Mouse (Mus musculus) layer of hippocampus, adult 9-10 months (tissue): ENCODE results near the gene Medag.
A peak's percentile ranks its signal among the peaks of the same experiment; 100 is the strongest.

Experiments used
- DNase-seq: peaks from one replicate; pipeline ENCODE4 v3.0.0; 2022; ENCODE audit warnings: low spot score

Medag gene

GRCm38 (mm10) chr5:149411509-149412193, at the start of gene Medag:
TSS of gene Medag (plus strand) at chr5:149411749.
- no peak for DNase-seq

GRCm38 (mm10) chr5:149362626-149363025, 48.9 kb upstream of the Medag start:
- DNase-seq: no peak

DNA sequence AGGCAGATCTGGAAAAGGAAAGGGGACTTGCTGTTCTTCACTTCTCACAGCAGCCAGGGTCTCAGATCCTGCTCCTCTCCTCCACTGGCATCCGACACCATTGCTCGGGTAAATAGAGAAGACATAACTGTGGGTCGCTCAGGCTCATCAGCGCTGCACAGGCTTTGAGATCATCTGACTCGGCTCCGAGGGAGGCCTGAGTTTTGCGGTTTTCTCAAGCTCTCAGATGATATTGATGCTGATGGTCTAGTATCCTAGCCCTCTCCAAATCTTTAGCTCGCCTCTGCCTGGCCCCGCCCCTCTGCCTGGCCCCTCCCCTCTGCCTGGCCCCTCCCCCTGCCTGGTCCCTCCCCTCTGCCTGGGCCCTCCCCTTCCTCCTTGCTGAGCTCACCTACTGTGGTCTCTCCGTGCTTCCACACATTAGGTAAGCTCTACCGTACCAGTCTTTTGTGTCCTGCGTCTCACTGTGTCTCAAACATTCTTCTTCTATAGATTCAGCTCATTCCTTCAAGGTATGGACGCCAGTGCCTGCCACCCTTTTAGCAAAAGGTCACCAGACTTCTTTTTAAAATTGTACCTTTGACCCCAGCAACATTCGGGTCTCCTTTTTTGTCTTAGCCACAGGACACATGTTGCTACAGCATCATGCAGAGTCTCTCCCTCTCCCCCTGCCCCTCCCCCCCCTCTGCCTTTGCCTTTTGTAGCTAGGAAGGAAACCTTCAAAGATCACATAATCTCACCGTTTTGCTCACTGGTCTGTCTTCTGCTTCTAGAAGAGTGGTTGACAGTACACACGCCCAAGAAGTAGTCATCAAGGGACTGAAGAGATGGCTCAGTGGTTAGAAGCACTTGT, 47.4 kb upstream of the Medag start:
- DNase-seq: no peak

DNA sequence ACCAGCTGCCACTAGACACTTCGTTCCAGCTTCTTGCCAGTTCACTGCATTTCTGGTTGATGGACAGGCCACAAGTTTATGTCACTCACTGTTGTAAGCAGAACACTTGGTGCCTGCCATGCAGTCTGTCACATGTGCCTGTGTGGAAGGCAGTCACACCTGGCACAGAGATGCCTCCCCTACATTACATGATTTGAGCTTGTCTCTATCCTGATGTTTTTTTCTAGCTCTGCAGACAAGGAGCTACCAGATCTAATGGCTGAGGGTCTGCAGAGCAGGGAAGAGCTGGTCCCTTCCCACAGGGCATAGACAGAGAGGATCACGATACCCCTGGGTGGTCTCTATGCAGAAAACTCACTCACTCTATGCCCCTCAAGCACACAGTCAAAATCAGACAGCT, 44.5 kb upstream of the Medag start:
- no peak for DNase-seq

GRCm38 (mm10) chr5:149367544-149368466, 43.7 kb upstream of the Medag start:
- no peak for DNase-seq

DNA sequence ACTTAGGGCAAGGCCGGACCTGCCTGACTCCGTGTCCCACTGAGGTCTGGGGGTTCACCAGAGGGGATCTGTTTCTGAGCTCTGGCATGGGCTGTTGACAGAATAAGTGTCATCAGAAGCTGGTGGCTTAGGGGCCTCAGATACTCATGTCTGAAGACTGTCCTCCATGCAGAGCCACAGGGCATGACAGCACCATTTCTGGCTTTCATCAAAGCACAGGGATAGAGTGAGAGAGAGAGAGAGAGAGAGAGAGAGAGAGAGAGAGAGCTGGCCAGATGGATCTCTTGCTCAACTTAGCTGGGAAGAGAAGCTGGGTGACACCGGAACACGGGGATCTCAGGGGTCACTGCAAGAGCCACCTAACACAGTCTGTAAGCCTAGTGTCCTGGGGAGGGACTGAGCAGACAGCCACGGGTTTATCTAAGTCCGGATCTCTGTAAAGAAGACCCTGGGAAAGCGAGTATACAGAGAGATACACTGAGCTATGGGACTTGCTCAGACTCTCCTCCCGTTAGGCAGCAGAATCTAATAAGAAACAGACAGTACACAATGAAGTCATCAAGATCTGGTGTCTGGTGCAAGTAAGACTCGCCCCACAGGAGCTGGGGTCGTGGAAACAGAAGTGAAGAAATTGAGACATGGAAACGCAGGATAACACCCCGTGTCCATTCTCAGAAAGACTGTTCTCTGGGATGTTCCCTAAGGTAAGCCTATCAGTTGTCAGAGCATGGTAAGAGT, 42.8 kb upstream of the Medag start:
- no peak for DNase-seq

GRCm38 (mm10) chr5:149369373-149370035, 42.0 kb upstream of the Medag start:
- no peak for DNase-seq

- no peak for DNase-seq
Measured at GRCm38 (mm10) chr5:149372018-149372417, 39.5 kb upstream of the Medag start.

- DNase-seq: no peak
Measured at GRCm38 (mm10) chr5:149373224-149373623, 38.3 kb upstream of the Medag start.

DNA sequence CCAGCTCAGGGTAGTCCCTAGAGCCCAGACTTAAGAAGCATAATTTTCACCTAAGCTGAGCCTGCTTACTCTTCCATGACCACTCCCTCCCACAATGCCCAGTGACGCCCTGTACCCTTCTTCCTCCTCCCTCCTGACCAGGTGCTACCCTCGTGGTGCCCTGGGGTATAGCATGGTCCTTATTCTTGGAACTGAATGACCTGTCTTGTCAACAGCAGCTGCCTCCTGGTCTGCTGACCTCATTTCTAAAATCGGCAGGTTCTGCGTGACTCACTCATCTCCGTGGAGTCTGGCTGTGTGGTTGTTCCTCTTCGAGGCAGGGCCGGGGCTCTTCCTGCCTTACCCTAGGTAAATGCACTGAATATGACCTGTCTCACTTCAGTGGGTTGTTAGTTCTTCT, 37.5 kb upstream of the Medag start:
- DNase-seq: no peak

DNA sequence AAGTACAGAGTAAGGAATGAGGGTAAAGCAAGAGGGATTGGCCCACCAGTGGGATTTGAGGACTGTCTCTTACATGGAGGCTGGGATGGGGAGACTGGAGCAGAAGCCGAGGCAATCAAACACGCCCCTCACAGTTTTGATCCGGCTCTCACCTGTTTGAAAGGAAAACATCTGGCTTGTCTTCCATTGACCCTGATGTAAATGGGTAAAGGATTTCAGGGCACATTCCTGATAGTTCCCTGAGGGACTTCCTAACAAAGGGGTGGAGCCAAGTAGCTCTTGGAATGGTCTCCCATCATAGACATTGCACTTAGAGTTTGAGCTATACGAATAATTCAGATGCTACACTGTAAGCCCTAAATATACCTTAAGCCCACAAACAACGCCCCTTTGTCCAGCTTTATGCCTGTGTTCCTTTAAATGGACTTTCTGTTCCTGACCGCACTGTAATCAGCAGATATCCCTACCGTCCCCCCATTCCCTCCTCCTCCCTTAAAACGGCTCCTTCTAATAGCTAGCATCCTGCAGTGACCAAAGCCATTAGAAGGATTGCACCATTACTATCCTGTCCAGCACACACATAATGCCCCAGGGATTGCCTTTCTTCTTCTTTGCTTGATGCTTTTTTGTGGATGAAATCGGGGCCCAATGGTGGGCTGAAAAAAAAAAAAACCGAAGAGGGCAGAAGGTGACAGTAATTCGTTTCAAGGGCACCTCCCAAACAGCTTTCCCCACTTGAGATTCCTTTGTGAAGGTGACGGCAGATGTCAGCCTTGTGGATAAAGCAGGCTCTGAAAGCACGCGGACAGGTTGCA, 36.3 kb upstream of the Medag start:
- no peak for DNase-seq

DNA sequence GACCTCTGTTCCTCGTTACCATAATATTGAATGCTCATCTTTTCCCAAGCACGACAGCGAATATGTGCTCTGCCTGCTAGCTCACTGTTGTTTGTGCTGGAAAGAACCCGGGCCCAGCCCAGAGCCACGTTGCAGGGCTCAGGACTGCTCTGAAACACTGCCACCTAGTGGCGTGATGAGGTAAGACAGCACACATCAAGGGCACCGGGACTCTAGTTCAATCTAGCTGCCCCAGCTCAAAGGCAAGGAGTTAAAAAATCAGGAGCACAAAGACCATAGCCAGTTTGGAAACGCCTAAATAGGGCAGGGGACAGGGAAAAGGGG, 35.7 kb upstream of the Medag start:
- DNase-seq: peak; percentile 65

- no peak for DNase-seq
Measured at GRCm38 (mm10) chr5:149376367-149376766, 35.2 kb upstream of the Medag start.

DNA sequence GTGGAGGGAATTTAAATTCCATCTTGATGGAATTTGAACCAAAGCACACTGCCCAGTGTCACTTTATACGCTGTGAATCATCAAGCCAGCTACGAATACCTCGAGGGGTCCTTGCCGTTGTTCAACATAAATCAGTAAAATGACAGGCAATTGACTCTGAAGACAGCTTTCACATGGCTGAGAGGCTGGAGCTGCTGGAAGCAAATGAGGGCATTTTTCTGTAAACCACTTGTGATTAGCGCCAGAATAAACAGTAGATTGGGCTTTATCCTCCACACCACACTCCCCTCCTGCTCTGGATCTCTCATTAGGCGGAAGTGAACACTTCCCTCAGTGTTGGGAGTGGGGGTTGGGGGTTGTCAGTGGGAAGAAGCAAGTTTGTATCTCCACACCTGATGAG, 34.3 kb upstream of the Medag start:
- DNase-seq: no peak

DNA sequence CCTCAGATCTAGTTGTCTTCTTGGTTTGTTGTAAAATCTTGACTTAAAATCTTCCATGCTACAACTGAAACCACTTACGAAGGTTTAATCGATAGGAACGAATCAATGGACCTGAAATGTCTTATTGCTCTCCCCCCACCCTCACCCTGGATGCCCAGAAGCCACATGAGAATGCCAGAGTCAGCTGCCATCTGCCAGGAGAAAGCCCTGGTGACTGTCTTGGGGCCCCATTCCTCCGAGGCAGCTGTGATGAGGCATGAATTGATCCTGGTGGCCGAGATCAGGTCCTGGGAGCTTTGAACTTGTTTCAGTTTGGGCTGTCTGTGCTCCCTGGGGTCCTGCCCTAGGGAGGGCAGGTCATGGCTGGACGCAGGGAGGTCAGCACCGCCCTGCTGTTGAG, 33.0 kb upstream of the Medag start:
- no peak for DNase-seq

DNA sequence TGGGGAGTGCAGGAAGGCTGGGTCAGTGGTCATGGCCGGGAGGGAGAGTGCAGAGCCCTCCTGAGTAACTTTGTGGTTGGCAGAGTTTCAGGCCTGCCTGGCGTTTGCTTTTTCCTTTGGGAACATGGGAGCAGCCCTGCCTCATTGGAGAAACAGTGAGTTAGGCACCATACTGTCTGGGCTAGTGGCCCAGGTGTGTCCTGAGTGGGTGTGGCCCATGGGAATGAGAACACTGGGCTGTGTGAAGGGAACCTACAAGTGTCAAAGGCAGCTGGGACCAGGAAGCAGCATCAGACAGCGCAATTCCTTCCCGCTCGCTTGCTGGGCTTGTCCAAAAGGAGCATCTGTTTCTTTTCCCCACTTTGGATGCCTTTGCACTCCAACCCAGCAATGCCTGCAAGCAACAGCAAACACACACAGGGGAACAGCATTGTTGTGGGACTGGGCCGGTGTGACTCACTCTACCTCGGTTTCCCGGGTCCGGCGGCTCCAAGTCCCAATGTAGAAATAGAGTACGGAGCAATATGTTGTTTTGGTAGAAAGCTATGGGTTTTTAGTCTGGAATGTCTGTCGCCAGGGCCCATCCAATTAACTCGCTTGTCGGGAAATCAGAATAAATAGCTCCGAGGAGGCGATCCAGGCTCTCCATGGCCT, 32.3 kb upstream of the Medag start:
- DNase-seq: no peak

DNA sequence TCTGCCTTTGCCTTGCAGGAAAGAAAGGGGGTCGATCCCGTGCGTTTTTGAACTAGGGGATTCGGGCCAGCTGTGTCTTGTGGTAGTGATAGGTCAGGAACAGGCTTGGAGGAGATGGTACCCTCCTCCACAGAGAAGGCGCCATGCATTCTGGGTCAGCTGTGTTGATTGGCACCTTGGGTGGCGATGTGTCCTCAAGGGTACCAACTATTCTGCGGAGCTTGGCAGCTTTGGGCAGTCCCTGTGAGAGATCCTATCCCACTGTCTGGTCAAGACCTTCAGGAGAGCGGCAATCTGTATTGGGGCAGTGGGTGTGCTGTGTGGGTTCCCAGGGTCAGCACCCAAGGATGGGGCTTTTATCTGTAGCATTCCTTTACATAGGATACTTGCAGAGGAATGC, 31.7 kb upstream of the Medag start:
- DNase-seq: no peak

DNA sequence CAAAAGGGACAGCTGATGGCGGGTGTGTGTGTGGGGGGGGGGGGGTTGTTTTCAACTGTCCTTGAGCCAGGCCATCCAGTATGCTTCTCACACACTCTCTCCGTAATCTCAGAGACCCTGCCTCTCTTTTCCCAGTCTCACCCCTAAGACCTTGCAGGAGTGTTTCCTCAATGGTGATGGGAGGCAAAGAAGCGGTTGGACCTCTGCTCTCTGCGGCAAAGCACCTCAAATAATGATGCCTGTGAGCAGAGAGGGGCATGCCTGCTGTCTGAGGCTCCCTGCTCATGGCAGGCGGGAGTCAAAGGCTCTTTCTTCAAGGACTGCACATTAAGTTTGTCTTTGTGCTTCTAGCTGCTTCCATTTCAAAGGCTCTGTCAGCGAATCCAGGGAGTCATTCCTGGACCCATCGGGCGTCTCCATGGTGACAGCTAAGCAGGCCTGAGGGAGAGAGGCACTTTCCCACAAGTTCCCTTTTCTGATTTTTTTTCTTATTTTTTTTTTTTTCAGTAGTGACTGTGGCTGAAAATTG, 31.1 kb upstream of the Medag start:
- DNase-seq: no peak

DNA sequence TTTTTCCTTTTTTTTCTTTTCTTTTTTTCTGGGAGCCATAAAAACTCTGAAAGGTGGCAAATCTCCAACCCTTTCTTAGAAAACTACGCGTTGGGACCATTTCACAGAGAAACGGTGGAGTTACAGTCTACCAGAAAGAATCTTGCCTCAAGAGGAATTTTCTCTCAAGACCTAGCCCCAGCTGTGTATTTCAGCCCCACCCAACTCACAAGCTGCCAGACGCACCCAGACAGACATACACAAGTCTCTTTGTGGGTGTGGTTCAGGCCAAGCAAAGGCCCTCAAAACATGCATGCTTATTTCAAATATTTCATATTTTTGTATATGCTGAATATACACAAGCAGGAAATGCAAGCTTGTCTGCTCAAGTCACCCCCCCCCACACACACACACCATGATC, 29.6 kb upstream of the Medag start:
- DNase-seq: no peak

DNA sequence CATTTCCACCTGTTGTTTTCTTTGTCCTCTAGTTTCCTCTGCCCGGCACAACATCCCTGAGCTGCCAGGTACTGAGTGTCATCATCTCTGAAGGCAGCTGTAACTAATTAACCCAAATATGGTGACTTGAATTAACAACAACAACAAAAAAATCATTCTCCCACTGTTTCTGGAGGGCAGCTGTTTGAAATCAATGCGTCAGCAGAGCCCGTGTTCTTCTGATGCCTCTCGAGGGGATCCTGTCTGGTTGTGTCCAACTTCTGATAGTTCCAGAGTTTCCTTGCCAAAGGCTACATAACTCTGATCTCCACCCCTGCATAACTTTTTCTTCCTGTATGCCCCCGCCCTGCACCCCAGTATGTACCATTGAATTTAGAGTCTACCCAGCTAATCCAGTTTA, 28.9 kb upstream of the Medag start:
- no peak for DNase-seq
